Comparison of ENCODE assay signal across 8 mouse cellular contexts in the genomic region with DNA sequence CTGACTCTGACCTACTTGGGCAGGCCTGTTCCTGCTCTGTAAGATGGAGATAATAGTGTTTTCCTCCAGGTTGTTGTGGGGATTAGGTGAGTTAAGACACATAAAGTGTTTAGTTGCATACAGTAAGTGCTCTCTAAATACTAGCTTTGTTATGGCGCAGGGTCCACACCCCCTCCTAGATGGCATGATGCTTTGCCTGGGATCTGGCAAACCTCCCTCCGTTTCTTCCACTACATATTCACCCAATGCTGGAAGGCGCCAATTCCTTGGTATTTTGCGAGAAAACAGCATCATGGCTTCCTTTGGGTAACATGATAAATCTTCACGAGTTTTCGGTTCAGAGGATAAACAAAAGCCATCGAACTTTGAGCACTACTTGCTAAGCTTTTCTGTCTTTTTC. TPM values are rescaled to one million over a fixed set of nuclear protein-coding genes. Genes with fewer than 3 reads are reported as not detected.
A peak's percentile ranks its signal among the peaks of the same experiment; 100 is the strongest.
DNase-seq lines count a peak whose midpoint lies in the region; ATAC-seq and TF ChIP-seq lines count a peak whose summit lies in the region.

No protein-coding gene starts in this region.

- H3K27me3 ChIP-seq in liver, adult 2 months (ENCODE audit: control insufficient read depth, insufficient read depth, low read length), result no peaks in the 10 kb centered on the region
- H3K27me3 ChIP-seq in intestine, embryonic 15.5 days (replicated peaks), result no peaks in the 10 kb centered on the region
- H3K27me3 ChIP-seq in midbrain, postnatal 0 days (ENCODE audit: insufficient read depth, low read length), result no peaks in the 10 kb centered on the region

- peak; percentile 57 for DNase-seq in cerebellum, adult 9-11 months
- DNase-seq in cerebellum, adult 9-10 months, result no peak
- no peak for DNase-seq in liver, adult 2 months (ENCODE audit: extremely low read depth, low read depth, low spot score)
- no peak for DNase-seq in liver
- no peak for DNase-seq in midbrain, postnatal 0 days (ENCODE audit: low spot score)
- no peak for DNase-seq in adrenal gland, postnatal 4 days (ENCODE audit: low spot score in 2 of 2)
- no peak for DNase-seq in layer of hippocampus, adult 8-10 months (ENCODE audit: low spot score in 2 of 2)

- 0 out of 2 replicates have a peak overlapping the region, but pooled peaks have one; percentile 79 for H3K4me2 ChIP-seq in intestine, embryonic 15.5 days (replicated peaks)
- peak overlapping the region; percentile 80 for H3K4me2 ChIP-seq in midbrain, postnatal 0 days (ENCODE audit: low read depth, low read length, poor library complexity, severe bottlenecking)

- peaks cover 12% of the 10 kb centered on the region; the same call in 1 of the 2 replicates for H3K79me2 ChIP-seq in liver, adult 2 months (ENCODE audit: control insufficient read depth, insufficient read depth, low read length)

- no peak for TF ChIP-seq POLR2A in liver, adult 2 months (IDR thresholded peaks at IDR 0.05; ENCODE audit: extremely low read depth, insufficient read depth, low read length)

- no peak for ATAC-seq in intestine, embryonic 15.5 days
- no peak for ATAC-seq in midbrain, postnatal 0 days (ENCODE audit: low FRiP score)

- 0 out of 2 replicates have a peak overlapping the region, but pooled peaks have one; percentile 57 for H3K4me3 ChIP-seq in liver, adult 2 months (ENCODE audit: insufficient read depth, low read depth, low read length)
- no peak overlapping the region for H3K4me3 ChIP-seq in intestine, embryonic 15.5 days (replicated peaks)
- H3K4me3 ChIP-seq in midbrain, postnatal 0 days (ENCODE audit: low read depth, low read length), result peak overlapping the region; percentile 72; the same call in 1 of the 2 replicates

- H3K4me1 ChIP-seq in liver, adult 2 months (ENCODE audit: control insufficient read depth, insufficient read depth, low read length), result peaks cover 13% of the 10 kb centered on the region
- H3K4me1 ChIP-seq in intestine, embryonic 15.5 days (replicated peaks), result peaks cover 18% of the 10 kb centered on the region
- H3K4me1 ChIP-seq in midbrain, postnatal 0 days (ENCODE audit: insufficient read depth, low read length), result no peaks in the 10 kb centered on the region

- peak overlapping the region; percentile 72 for H3K9ac ChIP-seq in liver, adult 2 months (ENCODE audit: low read depth, low read length)
- H3K9ac ChIP-seq in intestine, embryonic 15.5 days, result no peak overlapping the region
- 0 out of 2 replicates have a peak overlapping the region, but pooled peaks have one; percentile 79 for H3K9ac ChIP-seq in midbrain, postnatal 0 days (replicated peaks; ENCODE audit: low read length, poor library complexity, severe bottlenecking)

- H3K27ac ChIP-seq in liver, adult 2 months (replicated peaks; ENCODE audit: insufficient read depth, low read depth, low read length), result peak overlapping the region; percentile 90
- no peak overlapping the region for H3K27ac ChIP-seq in intestine, embryonic 15.5 days
- no peak overlapping the region for H3K27ac ChIP-seq in midbrain, postnatal 0 days (ENCODE audit: low read depth, low read length)

- peaks cover 1% of the 10 kb centered on the region; the same call in 1 of the 2 replicates for H3K36me3 ChIP-seq in liver, adult 2 months (ENCODE audit: control insufficient read depth, insufficient read depth, low read length)
- H3K36me3 ChIP-seq in intestine, embryonic 15.5 days, result no peaks in the 10 kb centered on the region
- no peaks in the 10 kb centered on the region for H3K36me3 ChIP-seq in midbrain, postnatal 0 days (ENCODE audit: insufficient read depth, low read length)

- H3K9me3 ChIP-seq in intestine, embryonic 15.5 days, result no peaks in the 10 kb centered on the region
- H3K9me3 ChIP-seq in midbrain, postnatal 0 days (ENCODE audit: low read length), result no peaks in the 10 kb centered on the region

- TF ChIP-seq CTCF in liver, adult 2 months (IDR thresholded peaks at IDR 0.05; ENCODE audit: low read depth, low read length), result no peak
- TF ChIP-seq CTCF in midbrain, postnatal 0 days (IDR thresholded peaks at IDR 0.05), result no peak

- WGBS in liver, adult 2 months, result 58% methylated on average over 7 of the region's 7 CpGs
- WGBS in intestine, embryonic 15.5 days, result 85% methylated on average over 7 of the region's 7 CpGs
- 90% methylated on average over 7 of the region's 7 CpGs for WGBS in midbrain, postnatal 0 days

RNA-seq across cellular contexts. Expression of a gene that starts 1.2 kb away (rescaled TPM):
- total RNA-seq in liver, adult 2 months (2014; rRNA removed), result 206 and 278 TPM in 2 replicates
- polyA plus RNA-seq in liver, adult 2 months (2012; rRNA removed), result 272 and 286 TPM in 2 replicates
- 58.7 and 60.7 TPM in 2 replicates for polyA plus RNA-seq in intestine, embryonic 15.5 days (2015; fragmentation: Nextera tagmentation; extraction: Ambion mirVana)
- total RNA-seq in midbrain, postnatal 0 days (2014; rRNA removed), result 89.8 and 103 TPM in 2 replicates
- polyA plus RNA-seq in midbrain, postnatal 0 days (2015; fragmentation: Nextera tagmentation; extraction: Ambion mirVana), result 121 and 129 TPM in 2 replicates
- 10 to 100 TPM; 59.8 to 62.7 TPM for total RNA-seq in adrenal gland, postnatal 4 days (2021)
- 100 to 1,000 TPM; 346 to 399 (median 369) TPM for total RNA-seq in layer of hippocampus, adult 8-10 months (2022)
